Comparison of ENCODE assay signal across 30 mouse cellular contexts in genomic region chr4:39474291-39474690, GRCm38 (mm10). TPM values are rescaled to one million over a fixed set of nuclear protein-coding genes. Genes with fewer than 3 reads are reported as not detected.
"Had no signal": no experiment of that assay in that cellular context is flagged by ENCODE, and none has a peak within 500 bp of the region (broad histone marks: within the 10 kb centered on the region; RNA-seq: fewer than 3 reads in every experiment).

No protein-coding gene starts in this region.

- H3K9ac ChIP-seq: heart, embryonic 12.5 days; hindbrain, embryonic 12.5 days; hindbrain, embryonic 14.5 days; intestine, embryonic 15.5 days; kidney, embryonic 15.5 days; limb, embryonic 13.5 days; limb, embryonic 15.5 days had no signal

- ATAC-seq: hindbrain, embryonic 16.5 days; inflammation-experienced regulatory T-cells, adult 6 months; intestine, embryonic 15.5 days; intestine, postnatal 0 days had no signal

- H3K36me3 ChIP-seq: heart, embryonic 10.5 days; heart, embryonic 12.5 days; hindbrain, embryonic 10.5 days; hindbrain, embryonic 12.5 days; intestine, embryonic 15.5 days; kidney, embryonic 15.5 days; limb, embryonic 13.5 days; limb, embryonic 15.5 days had no signal

- H3K27me3 ChIP-seq: heart, embryonic 12.5 days; hindbrain, embryonic 12.5 days; intestine, embryonic 15.5 days; kidney, embryonic 15.5 days; limb, embryonic 13.5 days; limb, embryonic 15.5 days had no signal

- DNase-seq: gastrocnemius, adult 2 months; gastrocnemius, postnatal 10 days; gastrocnemius, postnatal 25 days; heart, adult 18-20 months; heart, postnatal 10 days; heart, postnatal 4 days; kidney, adult 2 months; kidney, adult 9 months; kidney, postnatal 14 days; kidney, postnatal 36 days; layer of hippocampus, adult 9-11 months; layer of hippocampus, postnatal 36 days; left cerebral cortex, postnatal 4 days had no signal

- H3K4me2 ChIP-seq: heart, embryonic 12.5 days; hindbrain, embryonic 12.5 days; hindbrain, embryonic 14.5 days; intestine, embryonic 15.5 days; kidney, embryonic 15.5 days; limb, embryonic 13.5 days; limb, embryonic 15.5 days had no signal

- H3K27ac ChIP-seq: gastrocnemius, adult 2 months; heart, embryonic 10.5 days; hindbrain, embryonic 10.5 days; hindbrain, embryonic 12.5 days; hindbrain, embryonic 14.5 days; intestine, embryonic 15.5 days; kidney, embryonic 15.5 days; kidney, postnatal 0 days; limb, embryonic 13.5 days; limb, embryonic 15.5 days had no signal

- H3K9me3 ChIP-seq: heart, embryonic 10.5 days; heart, embryonic 12.5 days; hindbrain, embryonic 10.5 days; hindbrain, embryonic 12.5 days; intestine, embryonic 15.5 days; kidney, embryonic 15.5 days; limb, embryonic 13.5 days; limb, embryonic 15.5 days had no signal

- H3K4me3 ChIP-seq: gastrocnemius, adult 2 months; heart, embryonic 10.5 days; heart, embryonic 12.5 days; hindbrain, embryonic 10.5 days; hindbrain, embryonic 12.5 days; intestine, embryonic 15.5 days; kidney, embryonic 15.5 days; limb, embryonic 13.5 days; limb, embryonic 15.5 days had no signal

- H3K4me1 ChIP-seq: heart, embryonic 10.5 days; heart, embryonic 12.5 days; hindbrain, embryonic 10.5 days; hindbrain, embryonic 12.5 days; intestine, embryonic 15.5 days; kidney, embryonic 15.5 days; limb, embryonic 13.5 days; limb, embryonic 15.5 days had no signal

RNA-seq across cellular contexts. Expression of gene 1700009N14Rik, which starts 24.2 kb away (rescaled TPM):
- polyA plus RNA-seq: frontal cortex, adult 2 months; heart, embryonic 12.5 days; hindbrain, embryonic 10.5 days; hindbrain, embryonic 12.5 days; hindbrain, embryonic 14.5 days; hindbrain, embryonic 16.5 days; inflammation-experienced regulatory T-cells, adult 6 months; kidney, adult 2 months; kidney, embryonic 15.5 days; kidney, postnatal 0 days; large intestine, adult 2 months; limb, embryonic 11.5 days; limb, embryonic 15.5 days; liver, adult 2 months had no signal
